Mouse (Mus musculus): ENCODE measurements around the gene Larp1. TPM values are rescaled to one million over a fixed set of nuclear protein-coding genes. Genes with fewer than 3 reads are reported as not detected.

Larp1 gene
- polyA plus RNA-seq, 1 experiment from 2014 or later: 21.9 TPM

- 0 out of 2 replicates have a peak, but pooled peaks cover 7% of the 10 kb centered on the region for H3K4me1 ChIP-seq (ENCODE audit: control insufficient read depth, insufficient read depth, low read length)
- 90% methylated on average over 6 of the region's 6 CpGs for WGBS
- H3K27me3 ChIP-seq (replicated peaks; ENCODE audit: control insufficient read depth, insufficient read depth, low read length): no peaks in the 10 kb centered on the region
- no peak for DNase-seq (ENCODE audit: low spot score)
- no peak overlapping the region for H3K27ac ChIP-seq (replicated peaks; ENCODE audit: low read depth, low read length)
- no peak for ATAC-seq (ENCODE audit: low read depth)
- H3K9ac ChIP-seq (ENCODE audit: low read depth, low read length): no peak overlapping the region
- H3K4me3 ChIP-seq (ENCODE audit: low read depth, low read length): no peak overlapping the region
- no peaks in the 10 kb centered on the region for H3K9me3 ChIP-seq (ENCODE audit: control insufficient read depth, low read length)
- H3K36me3 ChIP-seq (ENCODE audit: control insufficient read depth, insufficient read depth, low read length): no peaks in the 10 kb centered on the region
- H3K4me2 ChIP-seq (ENCODE audit: low read depth, low read length): no peak overlapping the region
These were observed 22.8 kb upstream of the Larp1 start for GRCm38 (mm10) chr11:57986053-57986452.

GRCm38 (mm10) chr11:57986456-57986855, 22.4 kb upstream of the Larp1 start:
- no peaks in the 10 kb centered on the region for H3K27me3 ChIP-seq (replicated peaks; ENCODE audit: control insufficient read depth, insufficient read depth, low read length)
- H3K4me3 ChIP-seq (ENCODE audit: low read depth, low read length): no peak overlapping the region
- H3K36me3 ChIP-seq (ENCODE audit: control insufficient read depth, insufficient read depth, low read length): no peaks in the 10 kb centered on the region
- H3K9me3 ChIP-seq (ENCODE audit: control insufficient read depth, low read length): no peaks in the 10 kb centered on the region
- no peak for ATAC-seq (ENCODE audit: low read depth)
- H3K4me1 ChIP-seq (ENCODE audit: control insufficient read depth, insufficient read depth, low read length): 0 out of 2 replicates have a peak, but pooled peaks cover 7% of the 10 kb centered on the region
- H3K9ac ChIP-seq (ENCODE audit: low read depth, low read length): no peak overlapping the region
- no peak overlapping the region for H3K27ac ChIP-seq (replicated peaks; ENCODE audit: low read depth, low read length)
- DNase-seq (ENCODE audit: low spot score): no peak
- H3K4me2 ChIP-seq (ENCODE audit: low read depth, low read length): no peak overlapping the region
- 83% methylated on average over 6 of the region's 6 CpGs for WGBS

DNA sequence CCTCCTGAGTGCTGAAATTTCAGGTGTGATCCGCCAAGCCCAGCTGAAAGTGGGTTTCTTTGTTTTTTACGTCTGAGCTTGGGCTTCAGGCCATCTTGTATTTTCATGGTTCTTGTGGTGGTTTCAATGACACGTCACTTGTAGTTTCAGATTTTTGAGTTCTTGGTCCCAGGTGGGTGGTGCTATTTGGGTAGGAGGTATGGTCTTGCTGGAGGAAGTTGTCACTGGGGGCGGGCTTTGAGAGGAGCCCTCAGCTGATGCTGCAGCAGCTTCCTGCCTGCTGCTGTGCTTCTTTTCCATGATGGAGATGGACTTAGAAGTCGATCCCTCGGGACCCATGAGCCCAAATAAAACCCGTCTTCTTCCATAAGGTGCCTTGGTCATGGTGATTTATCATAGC, 22.0 kb upstream of the Larp1 start:
- ATAC-seq (ENCODE audit: low read depth) (no peak), DNase-seq (ENCODE audit: low spot score) (no peak)
- H3K27ac ChIP-seq (replicated peaks; ENCODE audit: low read depth, low read length): no peak overlapping the region
- no peaks in the 10 kb centered on the region for H3K36me3 ChIP-seq (ENCODE audit: control insufficient read depth, insufficient read depth, low read length)
- H3K4me1 ChIP-seq (ENCODE audit: control insufficient read depth, insufficient read depth, low read length): 0 out of 2 replicates have a peak, but pooled peaks cover 7% of the 10 kb centered on the region
- H3K27me3 ChIP-seq (replicated peaks; ENCODE audit: control insufficient read depth, insufficient read depth, low read length): no peaks in the 10 kb centered on the region
- no peak overlapping the region for H3K4me3 ChIP-seq (ENCODE audit: low read depth, low read length)
- no peak overlapping the region for H3K4me2 ChIP-seq (ENCODE audit: low read depth, low read length)
- no peak overlapping the region for H3K9ac ChIP-seq (ENCODE audit: low read depth, low read length)
- no peaks in the 10 kb centered on the region for H3K9me3 ChIP-seq (ENCODE audit: control insufficient read depth, low read length)
- WGBS: 89% methylated on average over 7 of the region's 7 CpGs

- Histone ChIP-seq H3K27me3 (replicated peaks; ENCODE audit: control insufficient read depth, insufficient read depth, low read length) (no peaks in the 10 kb centered on the region), H3K4me3 (ENCODE audit: low read depth, low read length) (no peak overlapping the region), H3K36me3 (ENCODE audit: control insufficient read depth, insufficient read depth, low read length) (no peaks in the 10 kb centered on the region), H3K4me1 (ENCODE audit: control insufficient read depth, insufficient read depth, low read length) (no peaks in the 10 kb centered on the region), H3K27ac (replicated peaks; ENCODE audit: low read depth, low read length) (no peak overlapping the region), H3K9me3 (ENCODE audit: control insufficient read depth, low read length) (no peaks in the 10 kb centered on the region), H3K4me2 (ENCODE audit: low read depth, low read length) (no peak overlapping the region), H3K9ac (ENCODE audit: low read depth, low read length) (no peak overlapping the region)
- DNase-seq (ENCODE audit: low spot score) (no peak), ATAC-seq (ENCODE audit: low read depth) (no peak)
- 76% methylated on average over 7 of the region's 7 CpGs for WGBS
These were observed 10.7 kb upstream of the Larp1 start for GRCm38 (mm10) chr11:57998168-57998567.

DNA sequence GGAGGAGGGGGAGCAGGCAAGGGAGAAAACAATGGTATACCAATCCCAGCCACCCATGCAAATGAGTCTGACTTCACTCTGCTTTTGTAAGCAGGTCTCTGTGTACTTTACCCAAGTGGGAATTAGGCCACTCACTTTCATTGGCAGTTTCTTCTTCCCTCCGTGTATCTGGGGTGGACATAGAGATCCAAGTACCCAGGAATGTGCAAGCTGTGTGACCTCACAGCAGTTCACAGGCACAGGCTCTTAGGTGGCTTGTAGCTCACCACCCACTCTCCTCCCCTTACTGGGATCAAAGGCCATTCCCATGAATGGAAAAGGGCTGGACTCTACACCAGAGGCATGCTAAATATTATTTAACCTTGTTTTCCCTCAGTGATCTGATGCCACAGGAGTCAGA, 10.0 kb upstream of the Larp1 start:
- H3K36me3 ChIP-seq (ENCODE audit: control insufficient read depth, insufficient read depth, low read length): no peaks in the 10 kb centered on the region
- 0% methylated on average over 1 of the region's 1 CpGs for WGBS
- ATAC-seq (ENCODE audit: low read depth): no peak
- H3K9me3 ChIP-seq (ENCODE audit: control insufficient read depth, low read length): no peaks in the 10 kb centered on the region
- H3K9ac ChIP-seq (ENCODE audit: low read depth, low read length): no peak overlapping the region
- no peaks in the 10 kb centered on the region for H3K27me3 ChIP-seq (replicated peaks; ENCODE audit: control insufficient read depth, insufficient read depth, low read length)
- DNase-seq (ENCODE audit: low spot score): no peak
- H3K4me3 ChIP-seq (ENCODE audit: low read depth, low read length): no peak overlapping the region
- H3K4me1 ChIP-seq (ENCODE audit: control insufficient read depth, insufficient read depth, low read length): no peaks in the 10 kb centered on the region
- no peak overlapping the region for H3K4me2 ChIP-seq (ENCODE audit: low read depth, low read length)
- H3K27ac ChIP-seq (replicated peaks; ENCODE audit: low read depth, low read length): no peak overlapping the region

GRCm38 (mm10) chr11:58003126-58003525, 5.7 kb upstream of the Larp1 start:
- Histone ChIP-seq H3K27ac (replicated peaks; ENCODE audit: low read depth, low read length) (no peak overlapping the region), H3K9ac (ENCODE audit: low read depth, low read length) (no peak overlapping the region), H3K9me3 (ENCODE audit: control insufficient read depth, low read length) (no peaks in the 10 kb centered on the region), H3K27me3 (replicated peaks; ENCODE audit: control insufficient read depth, insufficient read depth, low read length) (no peaks in the 10 kb centered on the region), H3K4me2 (ENCODE audit: low read depth, low read length) (no peak overlapping the region), H3K4me3 (ENCODE audit: low read depth, low read length) (no peak overlapping the region), H3K36me3 (ENCODE audit: control insufficient read depth, insufficient read depth, low read length) (no peaks in the 10 kb centered on the region), H3K4me1 (ENCODE audit: control insufficient read depth, insufficient read depth, low read length) (peaks cover 4% of the 10 kb centered on the region; the same call in 1 of the 2 replicates)
- no peak for DNase-seq (ENCODE audit: low spot score)
- ATAC-seq (ENCODE audit: low read depth): no peak
- WGBS: 81% methylated on average over 8 of the region's 8 CpGs

GRCm38 (mm10) chr11:58003734-58004133, 5.1 kb upstream of the Larp1 start:
- no peaks in the 10 kb centered on the region for H3K9me3 ChIP-seq (ENCODE audit: control insufficient read depth, low read length)
- peaks cover 6% of the 10 kb centered on the region; the same call in 1 of the 2 replicates for H3K4me1 ChIP-seq (ENCODE audit: control insufficient read depth, insufficient read depth, low read length)
- WGBS: 74% methylated on average over 6 of the region's 6 CpGs
- no peak overlapping the region for H3K4me2 ChIP-seq (ENCODE audit: low read depth, low read length)
- no peak overlapping the region for H3K9ac ChIP-seq (ENCODE audit: low read depth, low read length)
- no peak overlapping the region for H3K4me3 ChIP-seq (ENCODE audit: low read depth, low read length)
- H3K27me3 ChIP-seq (replicated peaks; ENCODE audit: control insufficient read depth, insufficient read depth, low read length): no peaks in the 10 kb centered on the region
- ATAC-seq (ENCODE audit: low read depth): no peak
- no peak overlapping the region for H3K27ac ChIP-seq (replicated peaks; ENCODE audit: low read depth, low read length)
- H3K36me3 ChIP-seq (ENCODE audit: control insufficient read depth, insufficient read depth, low read length): no peaks in the 10 kb centered on the region
- DNase-seq (ENCODE audit: low spot score): no peak

- DNase-seq (ENCODE audit: low spot score) (no peak), ATAC-seq (ENCODE audit: low read depth) (no peak)
- H3K36me3 ChIP-seq (ENCODE audit: control insufficient read depth, insufficient read depth, low read length): no peaks in the 10 kb centered on the region
- H3K27me3 ChIP-seq (replicated peaks; ENCODE audit: control insufficient read depth, insufficient read depth, low read length): no peaks in the 10 kb centered on the region
- H3K4me2 ChIP-seq (ENCODE audit: low read depth, low read length): no peak overlapping the region
- no peak overlapping the region for H3K27ac ChIP-seq (replicated peaks; ENCODE audit: low read depth, low read length)
- H3K4me3 ChIP-seq (ENCODE audit: low read depth, low read length): no peak overlapping the region
- H3K9me3 ChIP-seq (ENCODE audit: control insufficient read depth, low read length): no peaks in the 10 kb centered on the region
- H3K9ac ChIP-seq (ENCODE audit: low read depth, low read length): no peak overlapping the region
- peaks cover 6% of the 10 kb centered on the region; the same call in 1 of the 2 replicates for H3K4me1 ChIP-seq (ENCODE audit: control insufficient read depth, insufficient read depth, low read length)
These were observed 3.8 kb upstream of the Larp1 start for GRCm38 (mm10) chr11:58005110-58005509.

DNA sequence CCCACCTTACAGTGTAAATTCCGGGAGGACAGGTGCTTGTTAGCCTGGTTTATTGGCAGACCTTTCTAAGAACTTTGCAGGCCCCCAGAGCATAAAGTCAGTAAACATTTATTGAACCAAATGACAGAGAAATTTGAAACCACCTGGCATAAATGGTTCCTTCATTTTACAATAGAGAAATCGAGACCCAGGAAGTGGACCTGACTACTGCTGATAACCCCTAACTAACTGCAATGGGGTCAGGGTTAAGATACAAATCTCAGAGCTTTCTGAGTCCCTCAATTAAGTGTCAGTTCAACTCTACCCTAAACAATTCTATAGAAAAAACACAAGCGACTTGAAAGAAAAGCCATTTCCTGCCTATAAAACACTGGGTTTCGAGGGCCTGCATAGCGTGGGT, 851 bp upstream of the Larp1 start:
- H3K4me1 ChIP-seq (ENCODE audit: control insufficient read depth, insufficient read depth, low read length): peaks cover 11% of the 10 kb centered on the region
- ATAC-seq (ENCODE audit: low read depth) (no peak), DNase-seq (ENCODE audit: low spot score) (no peak)
- H3K27me3 ChIP-seq (replicated peaks; ENCODE audit: control insufficient read depth, insufficient read depth, low read length): no peaks in the 10 kb centered on the region
- H3K4me2 ChIP-seq (ENCODE audit: low read depth, low read length): peak overlapping the region; percentile 87
- no peaks in the 10 kb centered on the region for H3K36me3 ChIP-seq (ENCODE audit: control insufficient read depth, insufficient read depth, low read length)
- H3K9me3 ChIP-seq (ENCODE audit: control insufficient read depth, low read length): no peaks in the 10 kb centered on the region
- H3K27ac ChIP-seq (replicated peaks; ENCODE audit: low read depth, low read length): peak overlapping the region; percentile 77
- H3K9ac ChIP-seq (ENCODE audit: low read depth, low read length): peak overlapping the region; percentile 73
- H3K4me3 ChIP-seq (ENCODE audit: low read depth, low read length): peak overlapping the region; percentile 97
- WGBS: 16% methylated on average over 5 of the region's 5 CpGs
